Mouse (Mus musculus): ENCODE measurements around the gene Lama5. TPM values are rescaled to one million over a fixed set of nuclear protein-coding genes. Genes with fewer than 3 reads are reported as not detected.

Lama5 gene
- polyA plus RNA-seq, 1 experiment from 2014 or later: 3.5 TPM

GRCm38 (mm10) chr2:180256296-180257000 is 30.8 kb upstream of the Lama5 start:
- Histone ChIP-seq H3K4me1 (ENCODE audit: control insufficient read depth, insufficient read depth, low read depth, low read length) (peaks cover 14% of the 10 kb centered on the region), H3K9ac (ENCODE audit: low read depth, low read length) (peak overlapping the region; percentile 80), H3K36me3 (ENCODE audit: control insufficient read depth, insufficient read depth, low read length) (peaks cover 17% of the 10 kb centered on the region), H3K9me3 (ENCODE audit: control insufficient read depth, low read length) (no peaks in the 10 kb centered on the region), H3K4me2 (ENCODE audit: low read length) (peak overlapping the region; percentile 83), H3K4me3 (ENCODE audit: low read length) (peak overlapping the region; percentile 77), H3K27ac (ENCODE audit: low read depth, low read length) (peak overlapping the region; percentile 90), H3K27me3 (replicated peaks; ENCODE audit: control insufficient read depth, insufficient read depth, low read length) (no peaks in the 10 kb centered on the region)
- peak; percentile 63 for ATAC-seq
- whole genome bisulfite sequencing: 24% methylated on average over 26 of the region's 26 CpGs

DNA sequence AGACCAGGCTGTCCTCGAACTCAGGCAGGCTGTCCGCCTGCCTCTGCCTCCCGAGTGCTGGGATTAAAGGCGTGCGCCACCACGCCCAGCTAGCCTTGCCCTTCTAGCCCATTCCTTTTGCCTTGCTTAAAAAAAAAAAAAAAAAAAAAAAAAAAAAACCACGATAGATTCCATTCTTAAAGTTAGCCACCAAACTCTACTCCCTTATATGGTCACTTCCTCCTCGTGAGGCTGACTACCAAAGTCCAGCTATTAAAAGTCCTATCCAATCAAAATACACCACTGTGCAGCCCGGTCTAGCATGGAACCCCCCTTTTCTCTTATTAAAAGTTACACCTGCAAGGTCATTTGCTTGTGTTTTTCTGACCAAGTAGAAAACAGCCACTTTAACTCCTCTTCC is 30.0 kb upstream of the Lama5 start:
- no peak for ATAC-seq
- WGBS: 86% methylated on average over 9 of the region's 9 CpGs
- H3K9ac ChIP-seq (ENCODE audit: low read depth, low read length): no peak overlapping the region
- no peak overlapping the region; the same call in 1 of the 2 replicates for H3K4me3 ChIP-seq (ENCODE audit: low read length)
- peaks cover 10% of the 10 kb centered on the region for H3K36me3 ChIP-seq (ENCODE audit: control insufficient read depth, insufficient read depth, low read length)
- H3K4me2 ChIP-seq (ENCODE audit: low read length): peak overlapping the region; percentile 83
- H3K27me3 ChIP-seq (replicated peaks; ENCODE audit: control insufficient read depth, insufficient read depth, low read length): no peaks in the 10 kb centered on the region
- peaks cover 16% of the 10 kb centered on the region for H3K4me1 ChIP-seq (ENCODE audit: control insufficient read depth, insufficient read depth, low read depth, low read length)
- no peaks in the 10 kb centered on the region for H3K9me3 ChIP-seq (ENCODE audit: control insufficient read depth, low read length)
- H3K27ac ChIP-seq (ENCODE audit: low read depth, low read length): no peak overlapping the region

GRCm38 (mm10) chr2:180254436-180255209 is 29.0 kb upstream of the Lama5 start:
- Histone ChIP-seq H3K27me3 (replicated peaks; ENCODE audit: control insufficient read depth, insufficient read depth, low read length) (no peaks in the 10 kb centered on the region), H3K36me3 (ENCODE audit: control insufficient read depth, insufficient read depth, low read length) (peaks cover 4% of the 10 kb centered on the region; the same call in 1 of the 2 replicates), H3K4me3 (ENCODE audit: low read length) (no peak overlapping the region), H3K4me2 (ENCODE audit: low read length) (no peak overlapping the region), H3K9ac (ENCODE audit: low read depth, low read length) (no peak overlapping the region), H3K4me1 (ENCODE audit: control insufficient read depth, insufficient read depth, low read depth, low read length) (peaks cover 16% of the 10 kb centered on the region), H3K9me3 (ENCODE audit: control insufficient read depth, low read length) (no peaks in the 10 kb centered on the region), H3K27ac (ENCODE audit: low read depth, low read length) (no peak overlapping the region)
- WGBS: 90% methylated on average over 5 of the region's 5 CpGs
- no peak for ATAC-seq

DNA sequence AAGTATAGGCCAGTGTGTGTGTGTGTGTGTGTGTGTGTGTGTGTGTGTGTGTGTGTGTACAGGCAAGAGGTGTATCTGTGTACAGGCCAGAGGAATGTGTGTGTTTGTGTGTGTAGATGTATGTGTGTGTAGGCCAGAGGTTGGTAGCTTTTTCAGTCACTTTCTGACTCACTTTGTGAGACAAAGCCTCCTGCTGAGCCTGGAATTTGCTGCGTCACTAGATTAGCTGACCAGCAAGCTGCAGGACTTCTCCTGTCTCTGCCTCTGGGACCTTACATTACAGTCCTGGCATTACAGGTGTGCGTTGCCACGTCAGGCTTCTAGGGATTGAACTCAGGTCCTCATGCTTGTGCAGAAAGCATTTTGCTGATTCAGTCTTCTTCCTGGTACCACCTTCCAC is 26.2 kb upstream of the Lama5 start:
- no peak overlapping the region for H3K9ac ChIP-seq (ENCODE audit: low read depth, low read length)
- H3K4me2 ChIP-seq (ENCODE audit: low read length): no peak overlapping the region
- no peak for ATAC-seq
- H3K9me3 ChIP-seq (ENCODE audit: control insufficient read depth, low read length): no peaks in the 10 kb centered on the region
- WGBS: 48% methylated on average over 3 of the region's 3 CpGs
- no peaks in the 10 kb centered on the region for H3K27me3 ChIP-seq (replicated peaks; ENCODE audit: control insufficient read depth, insufficient read depth, low read length)
- H3K36me3 ChIP-seq (ENCODE audit: control insufficient read depth, insufficient read depth, low read length): no peaks in the 10 kb centered on the region
- H3K4me1 ChIP-seq (ENCODE audit: control insufficient read depth, insufficient read depth, low read depth, low read length): peaks cover 9% of the 10 kb centered on the region
- H3K4me3 ChIP-seq (ENCODE audit: low read length): no peak overlapping the region
- no peak overlapping the region for H3K27ac ChIP-seq (ENCODE audit: low read depth, low read length)

DNA sequence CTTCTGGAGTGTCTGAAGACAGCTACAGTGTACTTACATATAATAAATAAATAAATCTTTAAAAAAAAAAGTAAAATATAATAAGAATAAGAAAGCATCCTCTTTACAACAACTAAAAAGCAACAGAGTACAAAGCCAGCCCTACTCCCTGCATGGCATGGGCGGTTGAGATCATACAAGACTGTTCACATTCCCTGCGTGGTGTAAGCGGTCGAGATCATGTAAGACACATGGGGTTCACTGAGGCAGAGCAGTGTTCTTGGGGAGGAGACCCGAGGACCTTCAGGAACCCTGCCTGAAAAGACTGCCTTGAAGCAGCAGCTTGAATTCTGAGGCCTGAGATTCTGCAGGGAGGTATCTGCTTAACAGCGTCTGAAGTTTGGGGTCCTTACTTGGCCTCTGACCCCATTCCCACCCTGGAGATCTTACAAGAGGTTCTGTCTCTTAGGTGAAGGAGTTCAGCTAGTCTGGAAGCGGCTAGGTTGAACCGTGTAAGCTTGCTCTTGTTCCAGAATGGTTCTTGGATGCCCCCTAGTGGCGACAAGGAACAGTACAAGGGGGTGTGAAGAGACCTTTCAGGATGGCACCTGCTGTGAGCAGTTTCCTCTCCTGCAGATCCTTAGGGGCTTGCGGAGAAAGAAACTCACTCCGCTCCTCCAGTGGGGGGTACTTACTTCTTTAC is 25.4 kb upstream of the Lama5 start:
- peak; percentile 87 for ATAC-seq
- H3K27me3 ChIP-seq (replicated peaks; ENCODE audit: control insufficient read depth, insufficient read depth, low read length): no peaks in the 10 kb centered on the region
- WGBS: 31% methylated on average over 11 of the region's 11 CpGs
- H3K36me3 ChIP-seq (ENCODE audit: control insufficient read depth, insufficient read depth, low read length): no peaks in the 10 kb centered on the region
- H3K4me2 ChIP-seq (ENCODE audit: low read length): no peak overlapping the region; the same call in 1 of the 2 replicates
- H3K9me3 ChIP-seq (ENCODE audit: control insufficient read depth, low read length): no peaks in the 10 kb centered on the region
- H3K27ac ChIP-seq (ENCODE audit: low read depth, low read length): no peak overlapping the region
- peak overlapping the region; percentile 25; the same call in 1 of the 2 replicates for H3K9ac ChIP-seq (ENCODE audit: low read depth, low read length)
- H3K4me1 ChIP-seq (ENCODE audit: control insufficient read depth, insufficient read depth, low read depth, low read length): peaks cover 5% of the 10 kb centered on the region
- H3K4me3 ChIP-seq (ENCODE audit: low read length): no peak overlapping the region

DNA sequence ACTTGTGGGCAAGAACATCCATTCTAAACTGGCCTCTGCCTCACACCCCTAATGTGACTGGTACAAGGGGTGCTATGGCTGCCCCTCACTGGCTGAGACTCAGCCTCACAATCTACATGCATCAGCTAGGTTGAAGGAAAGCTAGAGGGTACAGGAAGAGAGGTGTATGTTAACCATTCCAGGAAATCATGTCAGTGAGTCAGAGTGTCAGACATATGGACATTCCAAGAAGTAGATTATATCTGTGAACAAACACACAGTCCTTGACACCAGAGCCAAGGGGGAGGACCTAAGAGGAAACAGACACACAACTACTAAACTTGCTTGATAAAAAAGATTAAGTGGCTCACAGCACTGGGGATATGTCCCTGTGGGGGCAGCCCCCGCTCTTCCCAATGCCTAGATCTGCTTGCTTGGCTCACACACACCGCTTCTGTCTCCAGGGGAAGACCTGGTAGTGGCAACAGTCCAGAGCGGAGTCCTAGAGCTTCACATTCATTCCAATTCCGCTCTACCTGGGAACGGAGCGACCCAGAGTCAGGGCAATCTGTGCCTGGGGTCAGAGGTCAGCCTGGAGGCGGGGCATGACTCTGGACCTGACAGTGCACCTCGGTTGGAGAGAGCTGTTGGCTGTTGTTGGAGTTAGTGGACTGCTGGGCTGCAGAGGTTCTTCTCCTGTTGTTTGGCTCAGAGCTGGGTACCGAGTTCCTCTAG is 23.4 kb upstream of the Lama5 start:
- Histone ChIP-seq H3K36me3 (ENCODE audit: control insufficient read depth, insufficient read depth, low read length) (no peaks in the 10 kb centered on the region), H3K4me2 (ENCODE audit: low read length) (no peak overlapping the region), H3K4me3 (ENCODE audit: low read length) (no peak overlapping the region), H3K27me3 (replicated peaks; ENCODE audit: control insufficient read depth, insufficient read depth, low read length) (no peaks in the 10 kb centered on the region), H3K9ac (ENCODE audit: low read depth, low read length) (no peak overlapping the region), H3K27ac (ENCODE audit: low read depth, low read length) (no peak overlapping the region), H3K9me3 (ENCODE audit: control insufficient read depth, low read length) (no peaks in the 10 kb centered on the region), H3K4me1 (ENCODE audit: control insufficient read depth, insufficient read depth, low read depth, low read length) (peaks cover 2% of the 10 kb centered on the region; the same call in 1 of the 2 replicates)
- 63% methylated on average over 9 of the region's 9 CpGs for WGBS
- ATAC-seq: no peak

DNA sequence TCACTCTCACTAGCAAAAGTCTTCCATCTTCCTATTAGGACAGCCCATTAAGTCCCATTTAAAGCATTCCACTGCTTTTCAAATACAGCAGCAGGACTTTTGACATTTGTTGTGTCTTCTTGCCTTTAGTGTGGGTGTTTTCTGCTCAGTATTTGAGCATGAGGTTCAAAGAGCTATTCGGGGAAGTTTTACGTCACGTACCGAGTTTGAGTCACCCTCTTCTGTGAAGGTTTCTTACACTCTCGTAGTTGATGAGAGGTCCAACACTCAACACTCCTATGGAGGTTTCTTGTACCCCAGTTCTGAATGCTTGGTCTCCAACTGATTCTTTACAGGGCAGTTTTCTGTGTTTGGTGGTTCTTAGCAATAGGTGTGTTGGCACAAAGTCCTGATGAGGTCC is 22.3 kb upstream of the Lama5 start:
- Histone ChIP-seq H3K36me3 (ENCODE audit: control insufficient read depth, insufficient read depth, low read length) (no peaks in the 10 kb centered on the region), H3K4me1 (ENCODE audit: control insufficient read depth, insufficient read depth, low read depth, low read length) (peaks cover 2% of the 10 kb centered on the region; the same call in 1 of the 2 replicates), H3K4me2 (ENCODE audit: low read length) (no peak overlapping the region), H3K9me3 (ENCODE audit: control insufficient read depth, low read length) (no peaks in the 10 kb centered on the region), H3K9ac (ENCODE audit: low read depth, low read length) (no peak overlapping the region), H3K27ac (ENCODE audit: low read depth, low read length) (no peak overlapping the region), H3K4me3 (ENCODE audit: low read length) (no peak overlapping the region), H3K27me3 (replicated peaks; ENCODE audit: control insufficient read depth, insufficient read depth, low read length) (no peaks in the 10 kb centered on the region)
- 88% methylated on average over 5 of the region's 5 CpGs for WGBS
- no peak for ATAC-seq

GRCm38 (mm10) chr2:180243108-180243507 is 17.4 kb upstream of the Lama5 start:
- Histone ChIP-seq H3K4me3 (ENCODE audit: low read length) (no peak overlapping the region), H3K27ac (ENCODE audit: low read depth, low read length) (no peak overlapping the region), H3K27me3 (replicated peaks; ENCODE audit: control insufficient read depth, insufficient read depth, low read length) (no peaks in the 10 kb centered on the region), H3K9ac (ENCODE audit: low read depth, low read length) (no peak overlapping the region), H3K36me3 (ENCODE audit: control insufficient read depth, insufficient read depth, low read length) (no peaks in the 10 kb centered on the region), H3K4me1 (ENCODE audit: control insufficient read depth, insufficient read depth, low read depth, low read length) (no peaks in the 10 kb centered on the region), H3K4me2 (ENCODE audit: low read length) (no peak overlapping the region), H3K9me3 (ENCODE audit: control insufficient read depth, low read length) (no peaks in the 10 kb centered on the region)
- no peak for ATAC-seq
- WGBS: 93% methylated on average over 4 of the region's 4 CpGs

All from hindbrain, embryonic 16.5 days (tissue).